Mouse (Mus musculus) thymus, postnatal 0 days (tissue): ENCODE measurements around the gene Bach2. TPM values are rescaled to one million over a fixed set of nuclear protein-coding genes. Genes with fewer than 3 reads are reported as not detected.
A peak's percentile ranks its signal among the peaks of the same experiment; 100 is the strongest.

Experiments used
- DNase-seq: peaks from one replicate; pipeline ENCODE4 v3.0.0-alpha.2; 2015; ENCODE audit warnings: low spot score
- polyA plus RNA-seq: library from polyadenylated mRNA; unstranded; fragments of >200 nt; fragmentation: Nextera tagmentation; extraction: Ambion mirVana; gene quantifications from 2 replicates; pipeline ENCODE4 v1.2.1, GENCODE M21; 2015

The Bach2 gene
- polyA plus RNA-seq, result 3.7 and 4.8 TPM in 2 replicates

DNA sequence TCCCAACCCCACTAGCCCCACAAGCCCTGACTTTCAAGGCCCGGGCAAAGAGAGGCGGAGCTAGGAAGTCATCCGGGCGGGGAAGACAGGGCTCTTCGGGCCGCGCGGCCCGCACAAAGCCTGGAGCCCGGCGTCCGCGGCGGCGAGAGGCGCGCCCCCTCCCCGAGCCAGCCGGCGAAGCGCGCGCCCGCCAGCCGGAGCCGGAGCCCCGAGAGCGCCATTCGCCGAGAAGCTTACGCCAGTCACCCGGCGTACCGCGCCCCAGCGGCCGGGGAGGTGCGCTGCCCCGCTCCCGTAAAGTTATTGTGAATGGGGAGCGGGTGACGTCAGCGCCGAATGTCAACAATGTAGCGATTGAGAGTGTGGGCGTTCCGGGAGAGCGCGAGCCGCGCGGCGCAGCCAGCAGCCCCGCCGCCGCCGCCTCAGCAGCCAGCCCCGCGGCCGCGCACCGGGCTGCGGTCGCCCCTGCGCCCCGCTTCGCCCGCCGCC, at the start of gene Bach2:
Gene Bach2, plus strand, starts transcription at position 439 of the 489 bp plus-strand sequence.
- peak; percentile 92 for DNase-seq

DNA sequence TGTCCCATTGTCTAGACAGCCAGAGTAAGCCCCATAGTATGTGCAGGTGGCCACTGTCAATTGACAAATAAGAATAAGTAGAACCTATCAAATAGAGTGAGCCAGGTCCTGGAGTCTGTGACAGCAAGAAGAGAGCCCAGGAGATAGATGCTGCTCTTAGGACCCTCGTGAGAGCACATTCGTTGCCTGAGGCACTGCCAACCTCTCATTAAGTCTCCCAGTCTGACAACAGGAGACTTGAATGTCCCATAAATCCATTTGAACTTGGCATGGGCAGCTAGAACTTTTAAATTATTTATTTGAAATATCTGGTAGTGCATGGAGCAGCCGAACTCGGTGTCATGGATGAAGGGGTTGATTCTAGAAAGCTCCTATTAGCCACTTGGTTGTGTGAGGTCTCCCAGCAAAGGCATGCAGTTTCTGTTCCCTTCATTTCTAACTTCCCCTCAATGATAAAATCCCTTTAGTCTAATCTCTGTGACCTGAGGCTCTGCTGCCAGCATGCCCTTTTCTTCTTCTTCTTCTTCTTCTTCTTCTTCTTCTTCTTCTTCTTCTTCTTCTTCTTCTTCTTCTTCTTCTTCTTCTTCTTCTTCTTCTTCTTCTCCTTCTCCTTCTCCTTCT, 49.1 kb upstream of the Bach2 start:
- no peak for DNase-seq

DNA sequence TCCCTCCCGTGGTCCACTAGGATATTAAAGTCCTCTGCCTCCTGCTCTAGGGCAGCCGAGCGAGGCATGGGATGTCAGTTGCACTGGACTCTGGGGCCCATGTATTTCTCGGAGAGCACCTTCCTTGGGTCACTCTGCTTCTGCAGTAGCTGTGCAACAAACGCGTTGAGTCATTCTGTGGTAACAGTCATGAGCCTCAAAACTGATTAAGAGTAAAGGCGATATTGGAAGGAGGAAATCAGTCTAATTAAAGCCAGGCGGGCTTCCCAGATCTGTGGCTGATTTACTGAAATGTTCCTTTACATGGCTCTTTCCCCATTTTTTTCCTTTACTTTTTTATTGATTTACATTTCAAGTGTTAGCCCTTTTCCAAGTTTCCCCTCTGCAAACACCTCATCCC, 48.1 kb upstream of the Bach2 start:
- no peak for DNase-seq

DNA sequence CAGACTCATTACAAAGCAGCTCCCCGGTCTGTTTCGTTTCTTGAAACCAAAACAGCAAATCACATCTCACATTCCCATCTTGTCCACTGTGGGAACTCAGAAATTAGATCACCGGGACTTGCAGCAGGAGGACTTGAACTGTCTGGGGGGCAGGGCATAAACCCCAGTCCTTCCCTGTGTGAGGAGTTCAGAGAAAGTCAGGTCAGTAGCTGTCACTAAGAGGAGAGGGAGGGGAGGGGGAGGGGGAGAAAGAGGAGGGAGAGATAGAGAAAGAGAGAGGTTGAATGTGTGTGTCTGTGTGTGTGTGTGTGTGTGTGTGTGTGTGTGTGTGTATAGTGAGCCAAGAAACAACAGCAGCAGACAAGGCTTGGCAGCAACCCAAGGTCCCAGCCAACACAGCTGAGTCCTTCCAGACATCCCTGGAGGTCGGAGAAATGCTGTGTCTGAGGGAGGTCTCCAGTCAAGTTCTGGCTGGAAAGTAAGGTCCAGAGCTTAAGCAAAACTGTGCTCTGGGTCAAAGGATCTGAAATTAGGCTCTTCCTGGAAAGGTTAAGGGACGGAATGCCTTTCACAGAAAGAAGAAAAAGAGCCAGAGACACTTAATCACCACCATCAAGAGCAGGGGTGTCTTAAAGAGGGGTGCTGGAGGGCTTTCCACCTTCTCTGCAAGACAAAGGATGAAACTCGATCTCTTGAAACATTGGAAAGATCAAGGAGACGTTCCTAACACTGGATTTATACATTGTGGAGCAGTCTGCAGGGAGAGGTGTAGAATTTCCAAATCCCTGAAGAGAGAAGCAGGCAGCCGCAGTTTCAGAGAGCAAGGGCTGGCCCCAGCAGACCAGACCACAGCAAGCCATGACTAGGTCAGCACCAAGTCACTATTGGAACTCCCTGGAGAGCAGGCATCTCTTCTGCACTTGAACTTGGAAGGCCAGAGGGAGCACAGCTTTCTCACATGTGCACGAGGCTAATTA, 42.4 kb upstream of the Bach2 start:
- DNase-seq, result no peak

DNA sequence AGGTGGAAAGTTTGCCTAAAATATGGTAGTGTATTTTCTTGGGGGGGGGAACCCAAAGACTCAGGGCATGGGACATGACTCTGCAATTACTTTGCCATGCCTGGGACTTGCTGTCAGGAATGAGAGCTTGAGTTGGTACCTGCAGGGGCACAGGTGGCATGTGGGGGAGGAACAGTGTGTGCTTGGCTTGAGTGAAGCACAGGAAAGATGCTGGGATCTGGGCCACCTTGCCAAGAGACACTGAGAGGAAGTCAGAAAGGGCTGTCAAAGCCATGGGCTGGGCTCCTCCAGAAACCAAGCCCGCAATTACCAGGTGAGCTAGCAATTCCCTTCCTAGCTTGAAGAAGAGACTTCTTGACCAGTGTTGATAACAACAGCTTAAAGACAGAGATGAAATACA, 40.6 kb upstream of the Bach2 start:
- no peak for DNase-seq

DNA sequence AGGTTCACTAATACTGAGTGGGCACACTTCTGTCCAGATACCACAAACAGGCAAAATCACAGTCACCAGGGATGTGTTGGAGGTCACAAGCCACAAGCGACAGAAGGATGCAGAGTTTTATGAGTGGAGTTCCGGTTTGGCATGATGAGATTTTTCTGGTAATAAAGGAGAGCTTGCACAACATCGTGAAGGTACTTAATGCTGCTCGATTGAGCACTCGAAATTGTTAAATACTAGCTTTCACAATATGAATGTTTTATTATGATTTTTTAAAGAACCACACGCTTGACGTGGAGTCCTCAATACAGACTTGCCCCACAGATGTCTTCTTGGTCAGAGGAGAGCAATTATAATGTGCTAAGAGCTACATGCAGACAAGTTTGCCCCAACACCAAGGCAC, 40.0 kb upstream of the Bach2 start:
- no peak for DNase-seq

DNA sequence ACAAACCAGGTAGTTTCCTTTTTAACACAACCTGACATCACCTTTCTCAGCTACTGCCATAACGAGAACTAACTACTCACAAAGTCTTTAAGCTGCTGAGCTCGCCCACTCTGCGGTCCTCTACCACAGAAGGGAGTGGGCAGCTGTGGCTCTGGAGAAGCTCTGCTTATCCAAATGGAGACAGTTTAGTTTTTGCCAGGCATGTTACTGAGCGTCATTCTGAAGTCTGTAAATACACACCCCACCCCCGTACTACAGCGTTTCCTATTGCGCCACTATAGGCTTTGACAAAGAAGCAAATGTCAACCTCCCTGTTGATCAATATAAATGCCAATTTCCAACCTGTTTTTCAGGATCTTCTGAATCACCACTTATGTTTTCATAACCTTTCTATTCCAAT, 39.4 kb upstream of the Bach2 start:
- no peak for DNase-seq

DNA sequence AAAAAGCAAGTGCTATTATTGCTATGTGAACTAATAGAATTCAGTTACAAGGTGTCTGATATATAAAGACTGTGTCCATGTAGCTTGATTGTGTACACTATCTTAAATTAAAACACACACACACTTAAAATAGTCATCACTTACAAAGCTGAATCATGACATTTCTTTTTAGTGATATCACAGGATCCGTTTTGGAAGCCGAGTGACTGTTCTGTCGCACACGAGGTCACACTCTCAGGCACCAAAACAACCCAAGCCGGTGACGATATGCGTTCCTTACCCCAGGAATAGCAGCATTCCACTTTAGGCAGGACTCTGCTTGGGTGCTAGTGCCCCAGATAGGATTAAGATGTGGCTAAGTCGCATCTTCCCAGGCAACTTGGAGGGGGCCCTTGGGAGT, 37.5 kb upstream of the Bach2 start:
- DNase-seq, result no peak

DNA sequence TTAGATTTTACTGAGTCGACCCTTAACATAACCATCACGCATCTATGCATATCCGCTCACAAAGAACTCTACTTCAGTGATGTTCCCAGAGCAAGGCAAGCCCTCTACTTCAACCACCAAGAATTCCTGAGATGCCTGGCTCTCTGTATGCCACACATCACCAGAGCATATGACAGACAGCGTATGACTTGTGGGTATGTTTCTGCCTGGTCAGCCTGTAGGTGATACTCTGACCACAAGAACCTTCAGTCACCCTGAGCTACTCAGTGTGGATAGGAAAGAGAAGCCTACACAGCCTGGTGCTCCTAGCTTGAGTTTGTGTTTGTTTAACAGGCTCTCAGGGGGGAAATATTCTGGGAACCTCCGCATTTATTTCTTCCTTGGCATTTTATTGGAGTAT, 36.2 kb upstream of the Bach2 start:
- DNase-seq, result no peak

DNA sequence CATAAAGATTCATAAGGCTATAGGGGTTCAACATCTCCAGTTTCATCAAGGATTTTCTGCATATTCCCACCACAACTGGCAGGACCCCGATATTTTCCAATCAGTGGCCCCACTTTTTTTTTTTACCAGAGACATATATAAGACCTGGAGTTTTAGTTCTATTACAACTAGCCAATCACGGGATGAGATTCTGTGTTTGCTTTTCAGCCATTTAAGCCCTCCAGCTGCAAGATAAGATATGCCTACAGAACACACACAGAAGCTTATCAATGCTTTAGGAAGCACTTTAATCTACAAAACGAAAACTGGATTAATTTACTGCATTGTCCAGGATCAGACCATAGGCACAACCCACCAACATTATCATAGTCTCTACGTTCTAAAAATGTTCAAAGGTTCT, 33.8 kb upstream of the Bach2 start:
- DNase-seq, result no peak

DNA sequence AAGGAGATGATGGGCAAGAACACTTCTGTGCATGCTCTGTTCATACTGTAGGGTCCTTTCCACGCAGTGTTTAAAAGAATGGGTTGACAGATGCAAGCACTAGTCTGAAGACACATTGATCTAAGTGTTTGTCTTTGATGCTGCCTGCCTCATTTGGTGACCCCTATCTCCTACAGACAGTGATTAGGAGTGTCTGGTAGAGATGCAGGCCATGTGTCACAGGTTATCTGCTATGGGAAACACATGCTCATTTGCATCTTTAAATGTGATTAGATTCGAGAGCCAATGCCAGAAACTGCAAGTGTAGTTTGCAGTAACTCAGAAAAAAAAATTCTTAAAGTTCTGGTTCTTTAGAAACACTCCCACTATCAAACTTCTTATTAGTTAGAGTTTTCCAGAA, 32.8 kb upstream of the Bach2 start:
- no peak for DNase-seq

DNA sequence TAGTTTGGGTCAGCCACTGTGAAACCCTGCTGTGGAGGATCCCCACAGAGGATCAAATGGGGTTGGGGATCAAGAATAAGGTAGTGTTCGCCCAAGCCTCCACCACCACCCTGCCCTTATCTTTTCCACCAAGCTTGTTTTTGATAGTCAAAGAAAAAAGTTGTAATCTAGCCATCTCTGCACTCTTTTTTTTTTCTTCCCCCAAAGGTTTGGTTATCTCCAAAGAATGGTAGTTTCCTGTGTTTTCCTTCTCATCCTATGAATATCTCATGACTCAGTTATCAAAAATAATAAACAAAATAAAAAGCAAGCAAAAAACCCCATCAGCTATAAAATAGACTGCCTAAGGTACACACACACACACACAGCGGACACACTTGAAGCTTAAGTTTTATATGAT, 28.6 kb upstream of the Bach2 start:
- DNase-seq, result no peak

DNA sequence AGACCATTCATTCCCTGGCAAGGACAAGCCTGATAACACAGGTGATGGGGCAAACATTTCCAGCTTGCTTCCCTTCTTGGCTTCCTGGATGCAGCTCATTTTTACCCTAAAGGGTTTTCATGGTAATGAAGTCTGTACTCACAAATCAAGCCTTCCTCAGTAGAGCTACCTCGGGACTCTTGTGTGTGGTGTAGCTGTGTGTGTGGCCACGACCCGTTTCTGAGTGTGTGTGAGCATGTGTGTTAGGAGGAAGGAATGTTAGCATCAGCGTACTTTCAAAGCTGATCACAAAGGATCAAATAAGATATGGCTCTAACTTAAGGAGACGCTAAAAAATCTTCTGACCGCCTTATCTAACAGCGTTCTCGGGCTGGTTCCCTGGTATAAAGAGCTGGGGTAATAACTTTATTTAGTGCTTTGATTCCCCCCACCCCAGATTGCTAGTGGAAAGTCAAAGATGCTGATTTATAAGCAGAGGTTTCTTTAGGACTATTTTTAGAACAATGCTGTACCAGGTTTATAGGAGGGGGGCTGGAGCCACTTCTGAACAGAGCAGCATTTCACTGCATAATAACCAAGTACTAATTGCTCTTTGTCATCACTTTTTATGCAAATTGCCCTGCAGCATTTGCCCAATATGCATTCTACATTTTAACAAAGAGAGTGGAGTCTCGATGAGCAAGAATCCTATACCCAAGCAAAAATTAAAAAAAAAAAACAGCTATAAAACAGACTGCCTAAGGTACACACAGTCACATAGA, 28.0 kb upstream of the Bach2 start:
- DNase-seq, result no peak

DNA sequence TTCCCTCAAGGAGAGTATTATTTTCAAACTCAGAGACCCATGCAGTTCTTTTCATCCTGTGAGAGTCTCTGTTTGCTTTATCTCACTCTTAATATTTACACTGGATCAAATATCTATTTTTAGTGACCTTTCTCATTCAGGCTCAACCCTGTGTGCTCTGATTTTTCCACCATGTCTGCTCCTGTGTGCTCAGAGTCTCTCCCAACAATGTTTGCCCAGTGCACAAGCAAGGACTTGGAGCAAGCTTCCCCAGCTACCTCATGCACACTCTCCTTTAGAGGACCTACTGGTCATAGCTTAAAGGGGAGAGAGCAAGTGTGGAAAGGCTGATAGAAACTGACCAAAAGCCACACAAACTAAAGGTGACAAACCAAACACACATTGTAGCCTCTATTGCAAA, 26.0 kb upstream of the Bach2 start:
- DNase-seq, result no peak

DNA sequence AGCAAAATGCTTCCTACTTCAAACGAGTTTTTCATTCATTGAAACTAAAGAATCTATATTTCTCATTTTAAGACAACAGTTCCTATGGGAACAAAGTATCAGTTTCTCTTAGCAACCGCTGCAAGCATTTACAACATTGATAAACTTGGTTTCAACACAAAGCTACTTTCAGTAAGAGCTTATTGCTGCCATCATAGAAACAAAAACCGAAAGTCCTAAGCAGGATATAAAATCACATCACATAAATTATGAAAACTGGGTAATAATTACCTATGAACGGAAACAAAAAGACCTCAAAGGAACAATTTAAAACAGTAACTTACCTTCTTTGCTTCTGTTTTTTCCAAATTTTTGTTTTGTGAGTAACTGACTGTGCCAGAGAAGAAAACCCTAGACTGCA, 22.1 kb upstream of the Bach2 start:
- DNase-seq, result no peak

DNA sequence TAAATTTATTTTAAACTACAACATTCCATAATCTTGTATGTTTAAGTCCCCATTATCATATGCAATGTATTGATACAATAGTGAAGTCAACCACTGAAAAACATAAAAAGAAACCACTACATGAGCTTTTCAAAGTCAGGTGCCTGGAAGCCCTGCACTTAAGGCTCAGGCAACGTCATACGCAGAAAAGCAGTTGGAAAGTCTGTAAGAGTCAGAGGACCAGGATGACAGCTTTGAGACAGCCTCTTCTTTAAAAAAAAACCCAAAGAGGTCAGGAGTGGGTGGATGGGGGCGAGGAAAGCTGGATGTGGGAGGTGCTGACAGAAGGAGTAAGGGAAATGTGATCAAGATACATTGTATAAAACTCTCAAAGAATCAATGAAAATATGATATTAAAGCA, 21.6 kb upstream of the Bach2 start:
- no peak for DNase-seq

DNA sequence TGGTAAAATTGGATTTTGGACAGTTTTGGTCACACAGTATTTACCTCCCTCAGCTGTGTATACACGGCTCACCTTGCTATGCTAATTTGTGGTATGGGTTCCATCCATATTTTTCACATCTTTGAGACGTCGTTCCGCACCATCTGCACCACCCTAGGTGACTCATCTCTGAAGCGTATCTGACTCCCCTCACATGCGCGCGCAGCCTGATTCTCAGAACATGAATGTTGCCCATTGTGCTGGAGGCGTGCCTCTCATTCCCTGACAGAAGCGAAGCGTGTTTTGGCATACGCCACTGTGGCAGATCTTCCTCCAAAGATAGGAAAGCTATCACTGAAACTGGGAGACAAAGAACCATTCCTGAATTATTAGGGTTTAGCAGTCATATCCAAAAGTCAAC, 21.0 kb upstream of the Bach2 start:
- DNase-seq, result no peak

DNA sequence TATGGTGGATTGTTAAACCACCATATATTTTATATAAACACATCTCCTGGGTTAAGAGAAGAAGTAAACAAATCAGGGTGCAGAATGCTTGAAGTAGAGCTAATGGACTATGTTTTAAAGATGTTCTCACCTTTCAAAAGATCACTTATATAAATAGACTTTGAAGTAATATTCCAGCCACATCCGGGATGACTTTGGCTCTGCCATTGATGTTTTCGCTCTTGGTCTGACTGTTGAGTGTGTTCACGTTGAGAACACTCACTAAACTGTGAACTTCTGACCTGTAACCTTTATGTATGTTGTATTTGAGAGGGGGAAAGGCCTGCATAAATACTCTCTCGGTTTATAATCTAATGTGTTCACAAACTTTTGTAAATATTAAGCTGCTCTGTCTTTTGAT, 20.2 kb upstream of the Bach2 start:
- no peak for DNase-seq

DNA sequence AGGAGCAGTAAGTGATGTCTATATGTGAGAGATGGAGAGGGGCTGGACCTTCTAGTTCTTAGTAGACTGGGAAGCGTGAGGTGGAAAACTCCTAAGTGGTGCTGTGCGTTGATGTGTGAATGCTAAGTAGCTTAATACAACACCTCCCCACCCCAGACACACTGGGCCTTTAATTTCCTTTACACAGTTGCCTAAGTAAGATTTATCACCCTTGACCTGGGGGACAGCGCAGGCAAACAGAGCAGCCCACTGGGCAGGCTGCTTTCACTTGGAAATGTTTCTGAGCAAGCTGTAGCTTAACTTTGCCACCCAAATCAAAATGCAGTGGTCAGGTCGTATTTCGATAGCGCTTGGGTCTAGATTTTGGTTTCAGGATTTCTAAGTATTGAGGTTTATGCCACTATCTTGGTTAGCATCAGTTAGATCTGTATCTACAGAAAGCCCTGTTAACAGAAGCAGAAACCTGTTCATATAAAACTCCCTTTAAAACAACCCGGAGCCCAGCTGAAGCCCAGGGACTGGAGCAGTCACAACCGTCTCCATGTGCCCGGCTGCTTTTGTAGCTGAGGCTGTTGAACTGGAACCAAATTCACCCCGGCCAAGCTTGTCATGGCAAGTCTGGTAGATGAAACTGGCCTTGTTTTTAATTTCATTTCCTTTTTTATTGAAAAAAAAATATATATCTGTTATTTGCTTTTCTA, 19.0 kb upstream of the Bach2 start:
- DNase-seq, result no peak

DNA sequence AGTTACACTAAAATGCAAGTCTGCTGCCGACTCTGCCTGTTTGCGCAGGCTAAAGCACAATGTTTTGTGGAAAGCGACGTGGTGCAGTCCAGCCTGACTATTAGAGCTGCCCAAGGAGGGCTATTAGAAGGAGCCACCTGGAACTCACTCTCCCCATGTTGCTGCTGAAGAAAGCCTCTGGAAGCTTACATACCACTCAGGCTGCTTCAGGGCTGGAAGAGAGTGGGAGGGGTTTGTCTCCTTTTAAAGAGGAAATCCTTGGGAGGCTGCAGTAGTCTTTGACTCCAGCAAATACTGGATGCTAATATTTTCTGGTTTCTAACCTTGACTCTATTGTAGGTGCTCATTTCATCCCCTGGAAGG, 18.5 kb upstream of the Bach2 start:
- no peak for DNase-seq

DNA sequence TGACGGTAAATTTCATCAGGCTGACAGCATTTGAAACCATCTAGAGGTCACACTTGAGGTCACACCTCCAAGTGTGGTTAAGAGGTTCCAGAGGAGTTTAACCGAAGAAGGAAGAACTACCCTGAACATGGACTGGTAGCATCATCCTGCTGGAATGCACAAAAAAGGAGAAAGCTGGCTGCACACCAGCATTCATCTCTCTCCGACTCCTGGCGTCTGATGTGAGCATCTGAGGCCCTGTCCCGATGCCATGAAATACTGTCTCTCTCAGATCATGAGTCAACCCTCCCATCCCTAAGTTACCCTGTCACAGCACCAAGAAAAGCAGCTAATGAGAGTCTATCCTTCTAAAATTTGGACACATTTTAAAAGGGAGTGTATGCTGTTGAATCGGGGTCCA, 17.6 kb upstream of the Bach2 start:
- no peak for DNase-seq
